Mouse (Mus musculus) ES-E14 (cell line): ENCODE results near the gene Srgn.

Experiments used
- HCFC1 ChIP-seq: IDR thresholded peaks from 2 replicates; pipeline ENCODE4 v1.6.1; 2012; ENCODE audit warnings: low read length, inconsistent platforms, borderline replicate concordance; ENCODE audit not compliant: insufficient read depth
- ZNF384 ChIP-seq: IDR thresholded peaks from 2 replicates; pipeline ENCODE4 v1.6.1; 2012; ENCODE audit warnings: low read depth, low read length, inconsistent platforms

- TF ChIP-seq ZNF384 (no peak), HCFC1 (no peak)
Observed at GRCm38 (mm10) chr10:62541499-62541898, 14.2 kb upstream of the Srgn start.
